Mouse (Mus musculus) CH12.LX (cell line): ENCODE results near the gene Serf2. TPM values are rescaled to one million over a fixed set of nuclear protein-coding genes. Genes with fewer than 3 reads are reported as not detected.
A peak's percentile ranks its signal among the peaks of the same experiment; 100 is the strongest.

Experiments used
- DNase-seq: peaks from one replicate; pipeline ENCODE4 v3.0.0-alpha.2; 2013; ENCODE audit errors: extremely low read depth
- H3K27ac ChIP-seq: 2 replicates; pipeline ENCODE4 v1.5.1; 2012; ENCODE audit warnings: low read depth, mild to moderate bottlenecking, control low read depth, moderate library complexity; ENCODE audit not compliant: insufficient read depth
- H3K27me3 ChIP-seq: replicated peaks from 2 replicates; pipeline ENCODE3; 2012; ENCODE audit warnings: inconsistent platforms
- H3K36me3 ChIP-seq, 2 experiments: replicated peaks in 1 of 2; 2 replicates each; pipeline versions ENCODE3 to v1.6.1; 2012; ENCODE audit warnings: inconsistent platforms in 1 of 2, low read length in 1 of 2, mild to moderate bottlenecking in 1 of 2, mixed read lengths in 1 of 2, moderate library complexity in 1 of 2; ENCODE audit not compliant: control insufficient read depth in 1 of 2, insufficient read depth in 1 of 2
- H3K4me1 ChIP-seq, 2 experiments: 2 replicates each; pipeline ENCODE4 v1.6.1; 2012; ENCODE audit warnings: inconsistent platforms in 1 of 2, moderate library complexity in 1 of 2; ENCODE audit not compliant: insufficient read depth in 2 of 2, control insufficient read depth in 1 of 2
- H3K4me2 ChIP-seq: 2 replicates; pipeline ENCODE4 v1.6.1; 2012; ENCODE audit warnings: low read depth, mild to moderate bottlenecking, control low read depth; ENCODE audit not compliant: poor library complexity, insufficient read depth, severe bottlenecking
- H3K4me3 ChIP-seq, 3 experiments: fragments of 150-350 bp in 1 of 3; sonication (generic) in 1 of 3; replicated peaks in 1 of 3; 2 replicates each; pipeline versions ENCODE3 to v1.5.1; 2011 to 2012; ENCODE audit warnings: low read depth in 2 of 3, low read length in 2 of 3, mild to moderate bottlenecking in 2 of 3, moderate library complexity in 2 of 3, control low read depth in 1 of 3, improper control_type of control experiment in 1 of 3, inconsistent platforms in 1 of 3, mixed read lengths in 1 of 3; ENCODE audit not compliant: poor library complexity in 1 of 3
- H3K79me2 ChIP-seq: replicated peaks from 2 replicates; pipeline ENCODE4 v1.6.1; 2012; ENCODE audit warnings: mild to moderate bottlenecking, moderate library complexity; ENCODE audit not compliant: control insufficient read depth, poor library complexity, insufficient read depth, severe bottlenecking; ENCODE audit errors: extremely low read depth
- H3K9ac ChIP-seq: 2 replicates; pipeline ENCODE4 v1.6.1; 2012; ENCODE audit warnings: low read depth, mild to moderate bottlenecking, control low read depth, moderate library complexity; ENCODE audit not compliant: insufficient read depth
- H3K9me3 ChIP-seq: replicated peaks from 2 replicates; pipeline ENCODE3; 2012; ENCODE audit warnings: low read length, inconsistent platforms, mixed read lengths
- CHD1 ChIP-seq: IDR thresholded peaks from 2 replicates; pipeline ENCODE4 v1.6.1; 2012; ENCODE audit warnings: low read depth, low read length, improper control_type of control experiment, inconsistent platforms
- E2F4 ChIP-seq: IDR thresholded peaks from 2 replicates; pipeline ENCODE4 v1.6.1; 2011; ENCODE audit warnings: low read depth, low read length, improper control_type of control experiment; ENCODE audit not compliant: insufficient replicate concordance
- ELF1 ChIP-seq: IDR thresholded peaks from 2 replicates; pipeline ENCODE4 v1.6.1; 2014; ENCODE audit warnings: low read depth, mild to moderate bottlenecking, inconsistent platforms, low read length, improper control_type of control experiment
- GABPA ChIP-seq: IDR thresholded peaks from 2 replicates; pipeline ENCODE4 v1.6.1; 2012; ENCODE audit warnings: low read depth, low read length, improper control_type of control experiment, inconsistent platforms; ENCODE audit not compliant: insufficient replicate concordance
- HCFC1 ChIP-seq: IDR thresholded peaks from 2 replicates; pipeline ENCODE4 v1.6.1; 2012; ENCODE audit warnings: low read depth, mild to moderate bottlenecking, inconsistent platforms, low read length, improper control_type of control experiment
- IRF4 ChIP-seq: IDR thresholded peaks from 2 replicates; pipeline ENCODE4 v1.6.1; 2014; ENCODE audit warnings: low read depth, mild to moderate bottlenecking, inconsistent platforms, low read length, improper control_type of control experiment
- JUN ChIP-seq: IDR thresholded peaks from 2 replicates; pipeline ENCODE4 v1.6.1; 2011; ENCODE audit warnings: low read depth, mild to moderate bottlenecking, low read length, improper control_type of control experiment, moderate library complexity; ENCODE audit not compliant: insufficient read depth
- KAT2A ChIP-seq: IDR thresholded peaks from 2 replicates; pipeline ENCODE4 v1.6.1; 2012; ENCODE audit warnings: low read length, improper control_type of control experiment, inconsistent platforms; ENCODE audit not compliant: insufficient replicate concordance
- MAX ChIP-seq: IDR thresholded peaks from 2 replicates; pipeline ENCODE4 v1.6.1; 2011; ENCODE audit warnings: low read length, improper control_type of control experiment
- MEF2A ChIP-seq: IDR thresholded peaks from 2 replicates; pipeline ENCODE4 v1.6.1; 2014; ENCODE audit warnings: low read depth, mild to moderate bottlenecking, inconsistent platforms, low read length, improper control_type of control experiment, borderline replicate concordance
- MXI1 ChIP-seq: IDR thresholded peaks from 2 replicates; pipeline ENCODE4 v1.6.1; 2011; ENCODE audit warnings: mild to moderate bottlenecking, low read depth, low read length, improper control_type of control experiment
- NRF1 ChIP-seq: IDR thresholded peaks from 2 replicates; pipeline ENCODE4 v1.6.1; 2014; ENCODE audit warnings: low read depth, mild to moderate bottlenecking, inconsistent platforms, low read length, improper control_type of control experiment, moderate library complexity
- PAX5 ChIP-seq: IDR thresholded peaks from 2 replicates; pipeline ENCODE4 v1.6.1; 2012; ENCODE audit warnings: low read length, inconsistent platforms, mixed read lengths
- RCOR1 ChIP-seq: conservative IDR thresholded peaks from 2 replicates; pipeline ENCODE4 v1.6.1; 2012; ENCODE audit warnings: low read depth, mild to moderate bottlenecking, inconsistent platforms, low read length, improper control_type of control experiment
- SIN3A ChIP-seq: IDR thresholded peaks from 2 replicates; pipeline ENCODE4 v1.6.1; 2012; ENCODE audit warnings: low read length, improper control_type of control experiment, inconsistent platforms
- TCF12 ChIP-seq: IDR thresholded peaks from 2 replicates; pipeline ENCODE4 v1.6.1; 2014; ENCODE audit warnings: low read depth, mild to moderate bottlenecking, inconsistent platforms, low read length, improper control_type of control experiment
- USF1 ChIP-seq: IDR thresholded peaks from 2 replicates; pipeline ENCODE4 v1.6.1; 2014; ENCODE audit warnings: low read depth, mild to moderate bottlenecking, inconsistent platforms, low read length, improper control_type of control experiment
- USF2 ChIP-seq: conservative IDR thresholded peaks from 2 replicates; pipeline ENCODE4 v1.6.1; 2011; ENCODE audit warnings: low read depth, low read length, improper control_type of control experiment
- ZKSCAN1 ChIP-seq: IDR thresholded peaks from 2 replicates; pipeline ENCODE4 v1.6.1; 2012; ENCODE audit warnings: low read depth, inconsistent platforms, low read length, improper control_type of control experiment, borderline replicate concordance
- ZNF384 ChIP-seq: IDR thresholded peaks from 2 replicates; pipeline ENCODE4 v1.6.1; 2012; ENCODE audit warnings: low read depth, low read length, improper control_type of control experiment, inconsistent platforms
- dilution Hi-C: fragments of 300-500 bp; cut with MboI; formaldehyde crosslinking; loops from 2 replicates; pipeline ENCODE4 v1.14.3; 2020; ENCODE audit warnings: low sequenced_read_pairs; ENCODE audit not compliant: extremely low pct_unique_long_range_greater_than_20kb, extremely low pct_ligation_motif_present
- in situ Hi-C: fragments of 300-500 bp; cut with MboI; formaldehyde crosslinking; loops from 3 replicates; pipeline ENCODE4 v1.14.3; 2019; ENCODE audit warnings: low sequenced_read_pairs, low pct_ligation_motif_present, low pct_unique_long_range_greater_than_20kb, mixed read lengths
- polyA plus RNA-seq: library from polyadenylated mRNA; unstranded; fragments of >175 nt; gene quantifications from 2 replicates; pipeline ENCODE4 v1.2.1, GENCODE M21; 2012; ENCODE audit warnings: low read depth; ENCODE audit not compliant: insufficient read length
- total RNA-seq, 2 experiments: library from RNA; depleted of rRNA; stranded (reverse); fragments of 300-350 nt in 1 of 2; fragments of >200 nt in 1 of 2; gene quantifications; 2 replicates each; pipeline ENCODE4 v1.2.3; 2012 to 2014

Gene Serf2
- total and polyA plus RNA-seq, 3 experiments = 116 to 222 (median 164) TPM

- no peak for TF ChIP-seq GABPA
- no peak for TF ChIP-seq PAX5
- TF ChIP-seq JUN = peak; percentile 72
- TF ChIP-seq HCFC1 = no peak
- TF ChIP-seq RCOR1 = peak; percentile 95
- 0 out of 2 replicates have a peak, but pooled peaks have one; percentile 64 for TF ChIP-seq KAT2A
- TF ChIP-seq SIN3A = peak; percentile 85
Measured at GRCm38 (mm10) chr2:121442259-121443067, 6.5 kb upstream of the Serf2 start (continued).

GRCm38 (mm10) chr2:121443068-121443349 is 6.0 kb upstream of the Serf2 start:
- H3K9me3 ChIP-seq = no peaks in the 10 kb centered on the region
- H3K4me3 ChIP-seq = no peak overlapping the region
- H3K27me3 ChIP-seq = peaks cover 37% of the 10 kb centered on the region
- H3K9ac ChIP-seq = no peak overlapping the region
- no peak overlapping the region for H3K27ac ChIP-seq
- no peak for DNase-seq
- dilution Hi-C loops = no loop called here
- peak overlapping the region; percentile 90 for H3K4me2 ChIP-seq
- H3K4me1 ChIP-seq = peaks cover 6 to 31% of the 10 kb centered on the region in 2 experiments
- in situ Hi-C loops = no loop called here
- peaks cover 14 to 18% of the 10 kb centered on the region in 2 experiments for H3K36me3 ChIP-seq
- no peaks in the 10 kb centered on the region for H3K79me2 ChIP-seq
- no peak for TF ChIP-seq NRF1
- TF ChIP-seq MEF2A = no peak
- no peak for TF ChIP-seq USF2
- TF ChIP-seq E2F4 = no peak
- TF ChIP-seq SIN3A = no peak
- TF ChIP-seq ZNF384 = no peak
- no peak for TF ChIP-seq ELF1
- no peak for TF ChIP-seq IRF4
- TF ChIP-seq RCOR1 = no peak
- TF ChIP-seq MXI1 = no peak
- TF ChIP-seq USF1 = no peak
- no peak for TF ChIP-seq TCF12
- TF ChIP-seq MAX = no peak
- TF ChIP-seq CHD1 = no peak
- TF ChIP-seq ZKSCAN1 = no peak
- no peak for TF ChIP-seq PAX5
- TF ChIP-seq, all 38 proteins: peak for 0
